Mouse (Mus musculus): ENCODE results near the gene Snx29. TPM values are rescaled to one million over a fixed set of nuclear protein-coding genes. Genes with fewer than 3 reads are reported as not detected.
"Not testable (repeated sequence)": the region's sequence is repeated elsewhere in the genome, so short reads cannot be mapped to it uniquely, and the experiment has no call there.

Gene Snx29
- total RNA-seq, 1 experiment = 9.6 TPM

DNA sequence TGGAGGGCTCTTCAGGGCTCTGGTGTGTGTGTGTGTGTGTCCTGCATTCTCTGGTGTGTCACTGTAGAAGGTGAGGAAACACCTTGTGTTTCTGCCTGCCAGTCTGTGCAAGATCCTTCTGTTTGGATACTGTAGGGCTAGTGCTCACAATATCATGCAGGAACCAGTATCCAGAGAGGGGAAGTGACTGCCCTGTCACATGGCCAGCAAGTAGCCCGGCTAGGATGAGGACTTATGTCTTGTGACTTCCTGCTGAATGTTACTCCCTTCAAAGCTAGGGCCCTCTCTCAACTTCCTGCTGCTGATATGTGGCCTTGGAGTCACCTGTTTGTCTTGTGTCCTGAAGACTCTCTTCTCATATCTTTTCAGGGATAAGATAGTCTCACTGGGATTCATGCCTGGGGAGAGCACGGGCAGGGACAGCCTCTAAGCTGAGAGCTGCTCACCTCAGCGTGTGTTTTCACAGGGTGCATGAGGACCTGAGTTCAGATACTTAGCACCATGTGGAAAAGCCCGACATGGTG, 20.6 kb downstream of the Snx29 start:
- Histone ChIP-seq H3K9me3 (ENCODE audit: control insufficient read depth, insufficient read depth, low read depth, low read length) (no peaks in the 10 kb centered on the region), H3K9ac (ENCODE audit: insufficient read depth, low read depth, low read length, poor library complexity, severe bottlenecking) (no peak overlapping the region), H3K27ac (ENCODE audit: insufficient read depth, low read depth, low read length, poor library complexity, severe bottlenecking) (no peak overlapping the region), H3K4me1 (ENCODE audit: control insufficient read depth in 2 of 2, insufficient read depth in 2 of 2, low read length in 2 of 2, poor library complexity in 1 of 2) (peaks cover 2 to 5% of the 10 kb centered on the region in 2 experiments; a peak in 1 of 4 replicates), H3K36me3 (ENCODE audit: control insufficient read depth, insufficient read depth, low read length, poor library complexity, severe bottlenecking) (no peaks in the 10 kb centered on the region), H3K4me3 (ENCODE audit: insufficient read depth in 1 of 2, low read depth in 1 of 2, low read length in 2 of 2, poor library complexity in 1 of 2, severe bottlenecking in 1 of 2) (no peak overlapping the region)
- DNase-seq (ENCODE audit: low read depth, low spot score) = no peak
- in situ Hi-C loops (cut with MboI; ENCODE audit: low sequenced_read_pairs in 2 of 2, unreplicated experiment in 2 of 2) = no loop called here
- TF ChIP-seq MAFK (IDR thresholded peaks at IDR 0.05; ENCODE audit: insufficient read depth, low read depth, low read length) (no peak), ZC3H11A (IDR thresholded peaks at IDR 0.05; ENCODE audit: borderline replicate concordance, low read depth, low read length) (no peak), CHD2 (IDR thresholded peaks at IDR 0.05; ENCODE audit: low read depth, low read length) (no peak), HCFC1 (IDR thresholded peaks at IDR 0.05; ENCODE audit: borderline replicate concordance, insufficient read depth, low read length) (no peak), ZNF384 (IDR thresholded peaks at IDR 0.05; ENCODE audit: low read depth, low read length) (no peak)

DNA sequence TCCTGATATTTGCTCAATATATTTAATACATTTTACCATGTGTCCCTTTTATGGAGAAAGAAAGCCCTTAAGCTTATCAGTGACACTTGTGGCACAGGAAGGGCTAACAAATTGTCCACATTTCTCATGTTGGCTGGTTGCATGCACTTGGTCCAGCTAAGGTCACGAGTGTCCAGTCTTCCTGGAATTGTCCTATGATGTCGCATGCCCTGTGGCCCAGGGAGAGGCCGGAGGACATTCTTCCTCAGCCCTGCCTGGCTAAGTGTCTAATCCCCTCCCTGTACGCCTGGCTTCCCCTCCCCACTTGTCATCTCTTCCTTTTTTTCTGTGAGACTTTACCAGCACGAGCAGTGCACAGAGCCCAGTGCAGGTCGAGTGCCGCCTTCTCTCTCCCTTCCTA, 29.2 kb downstream of the Snx29 start:
- H3K9ac ChIP-seq (ENCODE audit: insufficient read depth, low read depth, low read length, poor library complexity, severe bottlenecking) = no peak overlapping the region
- H3K27ac ChIP-seq (ENCODE audit: insufficient read depth, low read depth, low read length, poor library complexity, severe bottlenecking) = no peak overlapping the region
- H3K36me3 ChIP-seq (ENCODE audit: control insufficient read depth, insufficient read depth, low read length, poor library complexity, severe bottlenecking) = no peaks in the 10 kb centered on the region
- no peaks in the 10 kb centered on the region for H3K9me3 ChIP-seq (ENCODE audit: control insufficient read depth, insufficient read depth, low read depth, low read length)
- TF ChIP-seq ZNF384 (IDR thresholded peaks at IDR 0.05; ENCODE audit: low read depth, low read length) (no peak), CHD2 (IDR thresholded peaks at IDR 0.05; ENCODE audit: low read depth, low read length) (no peak), HCFC1 (IDR thresholded peaks at IDR 0.05; ENCODE audit: borderline replicate concordance, insufficient read depth, low read length) (no peak), MAFK (IDR thresholded peaks at IDR 0.05; ENCODE audit: insufficient read depth, low read depth, low read length) (no peak)
- DNase-seq (ENCODE audit: low read depth, low spot score) = no peak
- H3K4me1 ChIP-seq (ENCODE audit: control insufficient read depth in 2 of 2, insufficient read depth in 2 of 2, low read length in 2 of 2, poor library complexity in 1 of 2) = peaks cover 6 to 11% of the 10 kb centered on the region in 2 experiments; a peak in 2 of 4 replicates
- in situ Hi-C loops (cut with MboI; ENCODE audit: low sequenced_read_pairs in 2 of 2, unreplicated experiment in 2 of 2) = no loop called here
- H3K4me3 ChIP-seq (ENCODE audit: insufficient read depth in 1 of 2, low read depth in 1 of 2, low read length in 2 of 2, poor library complexity in 1 of 2, severe bottlenecking in 1 of 2) = no peak overlapping the region

DNA sequence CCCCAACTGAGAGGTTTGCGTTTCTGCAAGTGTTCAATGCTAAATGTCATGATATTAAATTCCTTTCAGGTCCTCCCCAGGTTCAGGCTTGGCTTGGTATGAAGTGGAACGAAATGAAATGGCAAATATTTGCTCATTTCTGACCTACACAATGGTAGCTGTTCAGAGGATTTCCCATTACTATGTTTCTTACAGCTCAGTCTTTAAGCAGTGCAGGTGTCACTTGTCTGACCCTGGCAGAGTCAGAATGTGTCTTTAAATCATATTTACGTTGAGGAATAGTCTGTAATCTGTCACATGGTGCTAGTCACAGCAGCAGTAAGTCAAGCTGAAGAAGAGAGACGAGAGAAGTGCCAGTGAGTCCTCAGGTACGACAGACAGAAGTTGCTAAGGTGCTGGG, 36.5 kb downstream of the Snx29 start:
- in situ Hi-C loops (cut with MboI; ENCODE audit: low sequenced_read_pairs in 2 of 2, unreplicated experiment in 2 of 2) = no loop called here
- H3K27ac ChIP-seq (ENCODE audit: insufficient read depth, low read depth, low read length, poor library complexity, severe bottlenecking) = peak overlapping the region; percentile 94

DNA sequence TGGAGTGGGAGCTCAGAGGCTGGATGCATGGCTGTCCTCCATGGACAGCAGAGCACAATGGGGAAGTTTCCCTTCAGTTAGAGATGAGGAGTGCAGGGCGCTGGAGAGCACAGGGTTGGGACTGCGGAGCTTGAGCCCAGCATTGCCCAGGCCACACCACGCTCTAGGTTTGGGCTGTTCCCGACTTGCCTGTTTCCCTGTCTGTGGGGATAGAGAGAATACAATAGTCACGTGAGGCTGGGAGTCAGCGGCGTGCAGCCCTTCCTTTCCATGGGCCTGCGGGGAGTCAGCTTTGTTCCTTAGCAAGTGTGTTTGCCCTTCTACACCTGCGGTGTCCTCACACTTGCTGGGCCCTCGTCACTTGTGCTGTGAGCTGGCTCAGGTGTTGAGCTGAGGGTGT, 37.2 kb downstream of the Snx29 start:
- peak overlapping the region; percentile 94 for H3K27ac ChIP-seq (ENCODE audit: insufficient read depth, low read depth, low read length, poor library complexity, severe bottlenecking)
- DNase-seq (ENCODE audit: low read depth, low spot score) = peak; percentile 50
- peaks cover 19 to 22% of the 10 kb centered on the region in 2 experiments for H3K4me1 ChIP-seq (ENCODE audit: control insufficient read depth in 2 of 2, insufficient read depth in 2 of 2, low read length in 2 of 2, poor library complexity in 1 of 2)
- peak overlapping the region; percentile 49 for H3K9ac ChIP-seq (ENCODE audit: insufficient read depth, low read depth, low read length, poor library complexity, severe bottlenecking)
- in situ Hi-C loops (cut with MboI; ENCODE audit: low sequenced_read_pairs in 2 of 2, unreplicated experiment in 2 of 2) = no loop called here
- H3K9me3 ChIP-seq (ENCODE audit: control insufficient read depth, insufficient read depth, low read depth, low read length) = no peaks in the 10 kb centered on the region
- H3K36me3 ChIP-seq (ENCODE audit: control insufficient read depth, insufficient read depth, low read length, poor library complexity, severe bottlenecking) = no peaks in the 10 kb centered on the region
- no peak for TF ChIP-seq ZC3H11A (IDR thresholded peaks at IDR 0.05; ENCODE audit: borderline replicate concordance, low read depth, low read length)
- no peak for TF ChIP-seq ZNF384 (IDR thresholded peaks at IDR 0.05; ENCODE audit: low read depth, low read length)
- TF ChIP-seq HCFC1 (IDR thresholded peaks at IDR 0.05; ENCODE audit: borderline replicate concordance, insufficient read depth, low read length) = no peak
- no peak for TF ChIP-seq CHD2 (IDR thresholded peaks at IDR 0.05; ENCODE audit: low read depth, low read length)
- no peak for TF ChIP-seq MAFK (IDR thresholded peaks at IDR 0.05; ENCODE audit: insufficient read depth, low read depth, low read length)
- peak overlapping the region; percentile 1 to 14; a peak in 3 of 4 replicates for H3K4me3 ChIP-seq (ENCODE audit: insufficient read depth in 1 of 2, low read depth in 1 of 2, low read length in 2 of 2, poor library complexity in 1 of 2, severe bottlenecking in 1 of 2)

More for the DNA sequence above, 36.5 kb downstream of the Snx29 start:
- no peak for DNase-seq (ENCODE audit: low read depth, low spot score)
- Histone ChIP-seq H3K36me3 (ENCODE audit: control insufficient read depth, insufficient read depth, low read length, poor library complexity, severe bottlenecking) (no peaks in the 10 kb centered on the region), H3K4me3 (ENCODE audit: insufficient read depth in 1 of 2, low read depth in 1 of 2, low read length in 2 of 2, poor library complexity in 1 of 2, severe bottlenecking in 1 of 2) (peak overlapping the region in 1 of 2 experiments; percentile 14; a peak in 2 of 4 replicates), H3K9me3 (ENCODE audit: control insufficient read depth, insufficient read depth, low read depth, low read length) (no peaks in the 10 kb centered on the region), H3K9ac (ENCODE audit: insufficient read depth, low read depth, low read length, poor library complexity, severe bottlenecking) (no peak overlapping the region), H3K4me1 (ENCODE audit: control insufficient read depth in 2 of 2, insufficient read depth in 2 of 2, low read length in 2 of 2, poor library complexity in 1 of 2) (peaks cover 20 to 24% of the 10 kb centered on the region in 2 experiments)
- TF ChIP-seq ZC3H11A (IDR thresholded peaks at IDR 0.05; ENCODE audit: borderline replicate concordance, low read depth, low read length) (no peak), HCFC1 (IDR thresholded peaks at IDR 0.05; ENCODE audit: borderline replicate concordance, insufficient read depth, low read length) (no peak), CHD2 (IDR thresholded peaks at IDR 0.05; ENCODE audit: low read depth, low read length) (no peak), MAFK (IDR thresholded peaks at IDR 0.05; ENCODE audit: insufficient read depth, low read depth, low read length) (no peak), ZNF384 (IDR thresholded peaks at IDR 0.05; ENCODE audit: low read depth, low read length) (no peak)

DNA sequence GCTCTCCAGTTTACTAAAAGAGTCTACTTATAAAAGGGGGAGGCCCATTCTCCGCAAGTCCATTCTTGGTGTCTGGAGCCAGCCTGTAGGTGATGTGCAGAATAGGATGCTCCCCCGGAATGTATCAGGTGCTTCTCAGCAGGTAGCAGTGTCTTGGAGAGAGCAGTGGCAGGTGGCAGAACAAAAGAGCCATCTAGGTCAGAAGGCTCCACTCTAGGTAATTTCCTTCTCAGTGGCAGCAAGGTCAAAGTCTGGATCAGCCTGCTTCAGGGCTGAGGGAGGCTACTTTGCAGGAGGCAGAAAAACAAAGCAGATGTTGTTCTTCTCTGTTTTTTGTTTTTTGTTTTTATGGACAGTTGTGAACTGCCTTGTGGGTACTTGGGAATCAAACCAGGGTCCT, 37.9 kb downstream of the Snx29 start:
- H3K9me3 ChIP-seq (ENCODE audit: control insufficient read depth, insufficient read depth, low read depth, low read length); H3K4me3 ChIP-seq (ENCODE audit: insufficient read depth in 1 of 2, low read depth in 1 of 2, low read length in 2 of 2, poor library complexity in 1 of 2, severe bottlenecking in 1 of 2); H3K36me3 ChIP-seq (ENCODE audit: control insufficient read depth, insufficient read depth, low read length, poor library complexity, severe bottlenecking); in situ Hi-C loops (cut with MboI; ENCODE audit: low sequenced_read_pairs in 2 of 2, unreplicated experiment in 2 of 2); H3K9ac ChIP-seq (ENCODE audit: insufficient read depth, low read depth, low read length, poor library complexity, severe bottlenecking): not testable (repeated sequence)
- peak overlapping the region; percentile 94 for H3K27ac ChIP-seq (ENCODE audit: insufficient read depth, low read depth, low read length, poor library complexity, severe bottlenecking)
- DNase-seq (ENCODE audit: low read depth, low spot score) = peak; percentile 31
- peaks cover 19 to 24% of the 10 kb centered on the region in 2 experiments for H3K4me1 ChIP-seq (ENCODE audit: control insufficient read depth in 2 of 2, insufficient read depth in 2 of 2, low read length in 2 of 2, poor library complexity in 1 of 2)
